Mouse (Mus musculus) lung, embryonic 16.5 days (tissue): Measurements from ENCODE around the gene Slamf9. TPM values are rescaled to one million over a fixed set of nuclear protein-coding genes. Genes with fewer than 3 reads are reported as not detected.
A peak's percentile ranks its signal among the peaks of the same experiment; 100 is the strongest.

Experiments
- ATAC-seq: fragments of 200-750 bp; cut with Nextera tagmentation; 2 replicates; pipeline ENCODE4 v1.8.0; 2017; ENCODE audit warnings: low read depth, mild to moderate bottlenecking, moderate library complexity
- H3K27ac ChIP-seq: fragments of 300-500 bp; sonication (generic); 2 replicates; pipeline ENCODE4 v1.5.1; 2014; ENCODE audit warnings: mild to moderate bottlenecking, control low read depth, low read length
- H3K27me3 ChIP-seq: fragments of 300-500 bp; sonication (generic); 2 replicates; pipeline ENCODE4 v1.6.1; 2014; ENCODE audit warnings: low read depth, low read length, mixed read lengths; ENCODE audit not compliant: control insufficient read depth, insufficient read depth
- H3K36me3 ChIP-seq: fragments of 300-500 bp; sonication (generic); 2 replicates; pipeline ENCODE4 v1.6.1; 2014; ENCODE audit warnings: low read length; ENCODE audit not compliant: control insufficient read depth, insufficient read depth
- H3K4me1 ChIP-seq: fragments of 300-500 bp; sonication (generic); replicated peaks from 2 replicates; pipeline ENCODE4 v1.6.1; 2014; ENCODE audit warnings: low read length, mixed read lengths; ENCODE audit not compliant: control insufficient read depth, insufficient read depth
- H3K4me2 ChIP-seq: fragments of 300-500 bp; sonication (generic); 2 replicates; pipeline ENCODE4 v1.6.1; 2014; ENCODE audit warnings: low read depth, low read length, control low read depth
- H3K4me3 ChIP-seq: fragments of 300-500 bp; sonication (generic); 2 replicates; pipeline ENCODE4 v1.5.1; 2014; ENCODE audit warnings: mild to moderate bottlenecking, low read length, control low read depth
- H3K9ac ChIP-seq: fragments of 300-500 bp; sonication (generic); 2 replicates; pipeline ENCODE4 v1.6.1; 2014; ENCODE audit warnings: low read length, control low read depth
- H3K9me3 ChIP-seq: fragments of 300-500 bp; sonication (generic); 2 replicates; pipeline ENCODE4 v1.6.1; 2016; ENCODE audit warnings: low read length; ENCODE audit not compliant: control insufficient read depth
- WGBS: fragments of 180-500 bp; shearing (Covaris S2); extraction: QIAGEN DNeasy Blood & Tissue Kit; methylation state at CpG from one replicate; pipeline ENCODE4 v1.1.7; 2014; 5-methylcytosine and 5-hydroxymethylcytosine counted together
- polyA plus RNA-seq: library from polyadenylated mRNA; unstranded; fragments of >200 nt; fragmentation: Nextera tagmentation; extraction: Ambion mirVana; gene quantifications from 2 replicates; pipeline ENCODE4 v1.2.1, GENCODE M21; 2015

Slamf9 gene
- polyA plus RNA-seq, 1 experiment from 2014 or later = 0.57 TPM

DNA sequence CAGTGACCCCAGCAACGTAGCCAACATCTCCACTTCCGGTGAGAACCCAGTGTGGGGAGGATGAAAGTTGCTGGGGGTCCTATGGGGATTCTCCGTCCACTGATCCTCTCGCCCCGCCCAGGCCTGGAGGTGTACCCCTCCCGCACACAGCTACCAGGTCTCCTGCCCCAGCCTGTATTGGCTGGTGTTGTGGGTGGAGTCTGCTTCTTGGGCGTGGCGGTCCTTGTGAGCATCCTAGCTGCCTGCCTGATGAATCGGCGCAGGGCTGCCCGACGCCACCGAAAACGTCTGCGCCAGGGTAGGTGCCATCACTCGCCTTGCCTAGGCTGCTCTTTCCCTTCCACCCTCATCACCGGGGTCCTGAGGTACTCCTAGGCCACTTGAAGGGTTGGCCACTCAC is 20.9 kb downstream of the Slamf9 start:
- Histone ChIP-seq H3K4me3 (no peak overlapping the region), H3K9ac (no peak overlapping the region), H3K36me3 (no peaks in the 10 kb centered on the region), H3K27me3 (no peaks in the 10 kb centered on the region), H3K9me3 (no peaks in the 10 kb centered on the region), H3K4me2 (no peak overlapping the region), H3K27ac (no peak overlapping the region), H3K4me1 (peaks cover 5% of the 10 kb centered on the region)
- 76% methylated on average over 17 of the region's 17 CpGs for WGBS
- ATAC-seq = no peak

GRCm38 (mm10) chr1:172497428-172497827 is 22.3 kb downstream of the Slamf9 start:
- H3K27me3 ChIP-seq = no peaks in the 10 kb centered on the region
- no peak overlapping the region for H3K27ac ChIP-seq
- ATAC-seq = no peak
- H3K4me2 ChIP-seq = no peak overlapping the region
- H3K9me3 ChIP-seq = no peaks in the 10 kb centered on the region
- peaks cover 13% of the 10 kb centered on the region for H3K4me1 ChIP-seq
- WGBS = 77% methylated on average over 10 of the region's 10 CpGs
- no peaks in the 10 kb centered on the region for H3K36me3 ChIP-seq
- H3K9ac ChIP-seq = no peak overlapping the region
- H3K4me3 ChIP-seq = no peak overlapping the region

DNA sequence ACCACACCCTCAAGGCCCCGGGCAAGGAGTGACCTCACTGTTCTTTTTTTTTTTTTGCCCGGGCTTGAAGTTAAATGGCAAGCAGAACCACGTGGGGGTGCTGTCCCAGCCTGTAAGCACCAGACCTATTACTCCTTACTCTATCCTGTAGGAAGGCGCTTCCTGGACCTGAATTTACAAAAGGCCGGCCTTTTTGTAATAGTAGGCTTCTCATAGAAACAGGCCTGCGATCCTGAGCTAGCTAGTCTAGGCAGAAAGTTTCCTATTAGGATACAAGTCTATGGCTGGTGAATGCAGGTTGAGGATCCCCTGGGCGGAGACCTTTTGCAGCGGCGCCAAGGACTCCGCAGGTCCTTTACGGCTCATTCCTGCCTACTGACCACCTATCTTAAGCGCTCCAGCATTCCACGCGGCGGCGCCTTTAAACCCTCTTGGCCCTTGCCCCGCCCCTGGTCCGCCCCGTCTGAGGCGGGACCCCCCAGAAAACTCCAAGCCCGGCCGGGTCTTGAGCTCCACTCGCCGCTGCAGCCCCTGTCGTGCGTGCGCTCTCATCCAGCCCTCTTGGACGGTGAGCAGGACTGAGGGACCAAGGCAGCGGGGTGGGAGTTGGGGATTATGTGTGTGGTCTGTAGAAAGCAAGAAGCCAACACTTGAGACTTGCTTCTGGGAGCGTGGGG is 24.7 kb downstream of the Slamf9 start, which contains the start of gene Tagln2:
TSS of gene Tagln2 (plus strand) at position 283 of the 677 bp plus-strand sequence.
- H3K4me1 ChIP-seq = peaks cover 35% of the 10 kb centered on the region
- peak within 1 kb of the TSS; percentile 97 for H3K27ac ChIP-seq
- H3K9me3 ChIP-seq = no peaks in the 10 kb centered on the region
- peak within 1 kb of the TSS; percentile 67 for H3K4me3 ChIP-seq
- 3% methylated on average over 30 of the region's 30 CpGs for WGBS
- peak within 1 kb of the TSS; percentile 61 for H3K4me2 ChIP-seq
- no peaks in the 10 kb centered on the region for H3K27me3 ChIP-seq
- H3K36me3 ChIP-seq = peaks cover 2% of the 10 kb centered on the region; the same call in 1 of the 2 replicates
- ATAC-seq = peak; percentile 71
- H3K9ac ChIP-seq = peak within 1 kb of the TSS; percentile 79

DNA sequence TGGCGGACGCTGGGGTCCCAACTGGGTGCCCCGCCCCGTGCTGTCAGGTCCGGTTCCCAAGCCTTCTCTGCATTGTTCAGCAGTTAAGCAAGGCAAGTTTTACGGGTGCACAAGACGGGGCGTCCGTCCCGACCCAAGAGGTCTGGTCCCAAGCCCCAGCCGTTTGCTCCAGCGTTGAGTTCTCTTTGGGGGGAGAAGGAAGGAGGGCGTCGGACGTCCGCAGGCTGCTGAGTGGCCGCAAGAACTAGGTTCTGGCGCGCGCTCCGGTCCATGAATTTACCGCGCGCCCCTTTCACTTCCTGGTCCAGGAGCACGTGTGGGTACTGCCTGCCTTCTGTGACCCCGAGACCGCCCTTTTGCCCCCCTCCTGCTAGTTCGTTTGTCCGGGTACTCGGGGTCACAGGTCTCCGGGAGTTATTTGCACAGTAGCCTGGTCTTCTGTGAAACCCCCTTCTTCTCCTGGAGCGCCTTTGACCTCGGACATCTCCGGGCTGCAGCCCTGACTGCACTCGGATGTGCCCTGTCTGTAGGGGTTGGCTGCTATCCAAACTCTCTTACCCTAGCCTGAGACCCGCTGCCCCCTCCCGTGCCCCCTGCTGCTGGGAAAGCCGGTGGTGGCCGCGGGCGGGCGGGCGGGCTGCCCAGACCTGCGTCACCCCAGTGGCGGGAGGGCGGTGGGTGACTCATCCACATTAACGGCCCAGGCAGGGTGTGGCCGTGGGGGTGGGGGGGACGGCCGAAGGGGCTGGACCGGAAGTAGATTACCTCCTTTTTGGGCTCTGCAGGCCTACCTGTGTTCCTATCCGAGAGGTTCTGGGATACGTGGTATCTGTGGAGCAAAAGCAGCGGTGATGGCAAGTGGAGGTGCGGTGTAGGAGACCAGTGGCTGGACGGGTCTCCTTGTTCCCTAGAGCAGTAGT is 25.6 kb downstream of the Slamf9 start:
- Histone ChIP-seq H3K36me3 (peaks cover 10% of the 10 kb centered on the region), H3K27me3 (no peaks in the 10 kb centered on the region), H3K4me3 (peak overlapping the region; percentile 67), H3K4me1 (peaks cover 42% of the 10 kb centered on the region), H3K9ac (peak overlapping the region; percentile 79), H3K4me2 (peak overlapping the region; percentile 61), H3K27ac (peak overlapping the region; percentile 97), H3K9me3 (no peaks in the 10 kb centered on the region)
- WGBS = 1% methylated on average over 56 of the region's 56 CpGs
- ATAC-seq = peak; percentile 29

GRCm38 (mm10) chr1:172501371-172502144 is 26.4 kb downstream of the Slamf9 start:
- peaks cover 48% of the 10 kb centered on the region for H3K4me1 ChIP-seq
- H3K4me3 ChIP-seq = peak overlapping the region; percentile 67
- peak overlapping the region; percentile 79 for H3K9ac ChIP-seq
- no peaks in the 10 kb centered on the region for H3K9me3 ChIP-seq
- peaks cover 18% of the 10 kb centered on the region for H3K36me3 ChIP-seq
- peak; percentile 27 for ATAC-seq
- no peaks in the 10 kb centered on the region for H3K27me3 ChIP-seq
- H3K27ac ChIP-seq = peak overlapping the region; percentile 97
- 12% methylated on average over 13 of the region's 13 CpGs for WGBS
- peak overlapping the region; percentile 61 for H3K4me2 ChIP-seq

DNA sequence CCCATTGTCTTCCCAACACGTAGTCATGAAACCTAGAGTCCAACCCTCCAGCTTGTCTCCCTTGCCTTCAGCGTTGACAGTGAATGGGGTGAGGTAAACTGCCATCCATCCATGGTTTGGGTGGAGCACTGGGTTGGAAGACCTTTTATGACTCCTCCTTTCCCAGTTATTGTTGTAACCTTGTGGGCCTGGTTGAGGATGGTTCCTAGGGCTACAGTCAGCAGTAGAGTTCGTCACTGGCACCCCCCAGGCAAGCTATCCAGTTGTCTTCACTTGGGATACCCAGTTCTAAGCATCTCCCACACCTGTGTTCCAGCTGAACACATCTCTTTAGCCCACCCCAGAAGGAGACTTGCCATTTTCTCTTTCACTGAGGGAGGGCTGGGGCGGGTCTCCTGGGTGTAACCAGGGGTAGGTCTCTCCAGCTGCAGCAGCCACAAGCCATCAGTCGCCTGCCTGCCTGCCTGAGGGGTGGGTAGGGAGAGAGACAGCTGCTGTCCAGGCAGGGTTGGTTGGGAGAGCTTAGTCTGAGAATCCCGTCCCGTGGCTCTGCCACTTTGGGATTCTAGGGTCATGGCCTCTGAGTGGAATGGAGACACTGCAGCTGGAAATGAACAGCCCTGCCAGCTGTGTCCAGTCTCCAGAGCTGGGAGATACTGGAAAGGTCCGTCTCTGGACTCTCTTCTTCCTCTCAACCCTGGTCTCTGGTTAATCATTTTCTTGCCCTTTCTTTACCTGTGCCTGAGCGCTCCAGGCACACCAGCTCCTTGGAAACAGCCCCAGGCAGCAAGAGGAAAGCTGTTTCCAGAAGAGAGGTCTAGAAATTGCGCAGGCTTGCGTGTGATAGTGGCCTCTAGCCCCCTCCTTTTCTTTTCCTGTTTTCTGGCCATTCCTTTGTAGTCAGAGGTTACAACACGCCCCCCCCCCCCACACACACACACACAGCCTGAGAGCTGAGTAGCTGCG is 27.3 kb downstream of the Slamf9 start:
- ATAC-seq = peak; percentile 73
- WGBS = 7% methylated on average over 12 of the region's 13 CpGs
- Histone ChIP-seq H3K4me2 (peak overlapping the region; percentile 61), H3K27me3 (no peaks in the 10 kb centered on the region), H3K27ac (peak overlapping the region; percentile 97), H3K9me3 (no peaks in the 10 kb centered on the region), H3K4me1 (peaks cover 51% of the 10 kb centered on the region), H3K9ac (peak overlapping the region; percentile 79), H3K36me3 (peaks cover 22% of the 10 kb centered on the region), H3K4me3 (peak overlapping the region; percentile 67)

GRCm38 (mm10) chr1:172503111-172503997 is 28.2 kb downstream of the Slamf9 start:
- H3K4me3 ChIP-seq = peak overlapping the region; percentile 67
- H3K4me2 ChIP-seq = peak overlapping the region; percentile 61
- H3K27me3 ChIP-seq = no peaks in the 10 kb centered on the region
- peak overlapping the region; percentile 79 for H3K9ac ChIP-seq
- ATAC-seq = peak; percentile 4
- peaks cover 31% of the 10 kb centered on the region for H3K36me3 ChIP-seq
- H3K4me1 ChIP-seq = peaks cover 54% of the 10 kb centered on the region
- peak overlapping the region; percentile 97 for H3K27ac ChIP-seq
- H3K9me3 ChIP-seq = no peaks in the 10 kb centered on the region
- 7% methylated on average over 14 of the region's 14 CpGs for WGBS
